Mouse (Mus musculus) heart, embryonic 16.5 days (tissue): Measurements from ENCODE around the gene Vmn1r220. TPM values are rescaled to one million over a fixed set of nuclear protein-coding genes. Genes with fewer than 3 reads are reported as not detected.
"Not testable (repeated sequence)": the region's sequence is repeated elsewhere in the genome, so short reads cannot be mapped to it uniquely, and the experiment has no call there.

Source experiments
- ATAC-seq: fragments of 200-750 bp; cut with Nextera tagmentation; replicated peaks from 2 replicates; pipeline ENCODE4 v1.8.0; 2017; ENCODE audit warnings: moderate number of reproducible peaks; ENCODE audit not compliant: insufficient read depth, low FRiP score; ENCODE audit errors: extremely low read depth
- H3K27ac ChIP-seq: fragments of 300-500 bp; sonication (generic); 2 replicates; pipeline ENCODE4 v1.5.1; 2014; ENCODE audit warnings: mild to moderate bottlenecking, low read length, control low read depth, moderate library complexity
- H3K27me3 ChIP-seq: fragments of 300-500 bp; sonication (generic); 2 replicates; pipeline ENCODE4 v1.6.1; 2014; ENCODE audit warnings: low read length, mixed read lengths; ENCODE audit not compliant: control insufficient read depth, insufficient read depth
- H3K36me3 ChIP-seq: fragments of 300-500 bp; sonication (generic); 2 replicates; pipeline ENCODE4 v1.6.1; 2014; ENCODE audit not compliant: control insufficient read depth, insufficient read depth
- H3K4me1 ChIP-seq: fragments of 300-500 bp; sonication (generic); 2 replicates; pipeline ENCODE4 v1.6.1; 2014; ENCODE audit warnings: low read length, mixed read lengths; ENCODE audit not compliant: control insufficient read depth, insufficient read depth
- H3K4me2 ChIP-seq: fragments of 300-500 bp; sonication (generic); 2 replicates; pipeline ENCODE4 v1.6.1; 2014; ENCODE audit warnings: low read depth, mild to moderate bottlenecking, control low read depth, low read length
- H3K4me3 ChIP-seq: fragments of 300-500 bp; sonication (generic); 2 replicates; pipeline ENCODE4 v1.5.1; 2014; ENCODE audit warnings: mild to moderate bottlenecking, control low read depth, low read length
- H3K9ac ChIP-seq: fragments of 300-500 bp; sonication (generic); 2 replicates; pipeline ENCODE4 v1.6.1; 2014; ENCODE audit warnings: low read length, control low read depth
- H3K9me3 ChIP-seq: fragments of 300-500 bp; sonication (generic); replicated peaks from 2 replicates; pipeline ENCODE4 v1.6.1; 2016; ENCODE audit warnings: low read length; ENCODE audit not compliant: control insufficient read depth
- WGBS: fragments of 180-500 bp; shearing (Covaris S2); extraction: QIAGEN DNeasy Blood & Tissue Kit; methylation state at CpG from one replicate; pipeline ENCODE4 v1.1.7; 2014; 5-methylcytosine and 5-hydroxymethylcytosine counted together
- polyA plus RNA-seq: library from polyadenylated mRNA; unstranded; fragments of >200 nt; fragmentation: Nextera tagmentation; extraction: Ambion mirVana; gene quantifications from 2 replicates; pipeline ENCODE4 v1.2.1, GENCODE M21; 2015

Gene Vmn1r220
- polyA plus RNA-seq: not detected in 2 replicates

DNA sequence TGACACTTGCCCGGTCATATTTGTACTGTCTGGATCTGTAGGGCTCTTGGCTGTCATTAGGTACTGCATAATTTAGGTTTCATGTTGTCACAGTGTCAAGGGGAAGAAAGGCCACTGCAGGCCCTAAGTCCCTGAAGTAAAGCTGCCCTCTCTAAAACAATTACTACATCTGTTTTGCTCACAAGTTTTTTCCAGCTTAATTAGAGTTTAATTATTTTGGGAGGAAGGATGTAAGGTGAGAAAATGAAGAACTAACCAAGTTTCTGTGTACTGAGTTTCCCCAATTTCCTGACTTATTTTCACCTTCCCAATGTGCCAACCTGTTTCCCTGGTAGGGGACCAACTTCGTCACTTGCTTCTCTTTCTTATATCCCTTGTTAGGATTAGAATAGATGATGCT lies at the start of gene Vmn1r220:
Gene Vmn1r220 (minus strand): TSS at position 101 of the 400 bp plus-strand sequence.
- H3K27me3 ChIP-seq: no peaks in the 10 kb centered on the region
- no peak within 1 kb of the TSS for H3K9ac ChIP-seq
- no peak within 1 kb of the TSS for H3K27ac ChIP-seq
- no peaks in the 10 kb centered on the region for H3K9me3 ChIP-seq
- no peak within 1 kb of the TSS for H3K4me2 ChIP-seq
- H3K4me3 ChIP-seq: no peak within 1 kb of the TSS
- no peaks in the 10 kb centered on the region for H3K36me3 ChIP-seq
- 80% methylated on average over 2 of the region's 2 CpGs for WGBS
- ATAC-seq: no peak
- H3K4me1 ChIP-seq: no peaks in the 10 kb centered on the region

DNA sequence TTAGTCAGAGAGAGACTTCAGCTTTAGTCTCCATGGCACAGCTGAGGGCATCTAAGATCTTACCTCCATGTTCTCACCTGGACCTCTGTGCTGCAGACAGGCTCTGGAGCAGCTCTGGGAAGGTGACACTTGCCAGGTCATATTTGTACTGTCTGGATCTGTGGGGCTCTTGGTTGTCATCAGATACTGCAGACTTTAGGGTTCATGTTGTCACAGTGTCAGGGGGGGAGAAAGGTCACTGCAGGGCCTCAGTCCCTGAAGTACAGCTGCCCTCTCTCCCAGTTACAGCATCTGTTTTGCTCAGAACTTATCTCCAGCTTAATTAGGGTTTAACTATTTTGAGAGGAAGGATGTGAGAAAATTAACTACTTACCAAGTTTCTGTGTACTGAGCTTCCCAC lies 48.1 kb upstream of the Vmn1r220 start, which contains the start of gene Vmn1r222:
Gene Vmn1r222 (minus strand): TSS at position 101 of the 400 bp plus-strand sequence.
- not testable (repeated sequence) for H3K4me2 ChIP-seq, H3K9ac ChIP-seq, H3K4me3 ChIP-seq, ATAC-seq, H3K9me3 ChIP-seq, H3K27me3 ChIP-seq, H3K4me1 ChIP-seq, H3K27ac ChIP-seq, H3K36me3 ChIP-seq

DNA sequence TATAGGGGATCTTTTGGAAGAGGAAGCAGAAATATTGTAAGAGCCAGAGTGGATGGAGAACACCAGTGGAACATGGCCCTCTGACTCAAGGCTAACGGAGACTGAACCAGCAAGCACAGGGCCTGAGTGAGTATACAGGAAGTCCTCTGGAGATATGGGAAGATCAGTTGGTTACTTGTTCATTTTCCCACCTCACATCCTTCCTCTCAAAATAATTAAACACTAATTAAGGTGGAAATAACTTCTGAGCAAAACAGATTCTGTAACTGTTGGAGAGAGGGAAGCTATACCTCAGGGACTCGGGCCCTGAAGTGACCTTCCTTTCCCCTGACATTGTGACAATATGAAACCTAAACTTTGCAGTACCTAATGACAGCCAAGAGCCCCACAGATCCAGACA lies 26.1 kb upstream of the Vmn1r220 start, which contains the start of gene Vmn1r221:
Gene Vmn1r221 (plus strand): TSS at position 301 of the 400 bp plus-strand sequence.
- H3K9ac ChIP-seq, H3K4me1 ChIP-seq, H3K9me3 ChIP-seq, H3K36me3 ChIP-seq, H3K4me3 ChIP-seq, H3K4me2 ChIP-seq, ATAC-seq, H3K27me3 ChIP-seq, H3K27ac ChIP-seq: not testable (repeated sequence)
- 79% methylated on average over 2 of the region's 2 CpGs for WGBS

DNA sequence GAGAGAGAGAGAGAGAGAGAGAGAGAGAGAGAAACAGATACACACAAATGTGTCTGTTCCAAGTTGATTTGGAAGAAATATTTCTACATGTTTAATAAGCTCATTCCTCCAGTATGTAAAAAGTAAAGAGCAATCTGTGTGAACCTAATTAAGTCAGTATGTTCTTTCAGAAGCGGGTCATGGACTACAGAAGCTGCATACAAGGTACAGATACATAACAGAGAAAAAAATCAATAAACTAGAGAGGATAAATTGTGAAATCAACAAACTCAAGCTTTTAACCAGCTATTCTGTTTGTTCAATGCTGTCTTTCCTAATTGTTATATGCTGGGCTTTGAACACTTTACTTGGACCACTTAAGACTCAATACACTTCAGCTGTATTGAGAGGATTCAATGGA lies 16.1 kb upstream of the Vmn1r220 start:
- not testable (repeated sequence) for H3K27ac ChIP-seq, H3K27me3 ChIP-seq, H3K4me2 ChIP-seq, H3K36me3 ChIP-seq, H3K4me1 ChIP-seq, ATAC-seq, H3K4me3 ChIP-seq, H3K9ac ChIP-seq, H3K9me3 ChIP-seq
- WGBS: 76% methylated on average over 1 of the region's 1 CpGs

DNA sequence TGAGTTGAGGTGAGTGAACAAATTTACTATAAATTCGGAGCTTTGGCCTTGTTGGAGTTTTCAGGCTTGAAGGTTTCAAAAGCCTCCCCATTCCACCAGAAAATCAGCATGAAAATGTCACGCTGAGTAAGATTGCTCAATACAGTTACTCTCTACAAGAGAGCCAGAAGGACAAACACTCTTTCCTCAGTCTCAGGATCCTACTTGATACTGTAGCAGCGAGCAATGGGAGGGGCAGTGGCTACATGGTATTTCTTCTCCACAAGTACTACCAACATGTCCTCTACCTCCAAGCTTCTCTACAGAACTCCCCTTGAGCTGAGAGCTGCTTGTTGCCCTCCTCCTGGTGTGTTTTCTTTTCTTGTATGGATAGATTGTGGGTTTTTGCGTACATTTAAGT lies 21.3 kb downstream of the Vmn1r220 start:
- H3K9me3 ChIP-seq, H3K9ac ChIP-seq, H3K27me3 ChIP-seq, H3K36me3 ChIP-seq, H3K4me3 ChIP-seq, ATAC-seq, H3K27ac ChIP-seq, H3K4me1 ChIP-seq, H3K4me2 ChIP-seq: not testable (repeated sequence)
- 78% methylated on average over 4 of the region's 4 CpGs for WGBS

DNA sequence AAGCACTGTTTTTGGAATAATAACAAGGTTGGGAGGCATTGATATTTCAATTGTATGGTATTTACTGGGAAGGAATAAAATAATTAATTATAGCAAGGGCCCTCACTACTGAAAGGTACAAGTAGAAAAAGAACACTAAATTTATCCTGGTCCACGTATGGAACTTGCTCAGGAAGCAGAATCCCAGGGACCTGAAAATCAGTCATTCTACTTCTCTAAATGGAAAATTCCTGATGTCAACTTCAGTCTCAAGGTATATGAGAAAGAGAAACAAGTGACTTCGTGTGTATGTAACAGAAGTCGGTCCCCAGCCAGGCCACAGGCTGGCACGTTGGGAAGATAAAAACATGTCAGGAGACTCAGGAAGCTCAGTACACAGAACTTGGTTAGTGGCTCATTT lies 28.8 kb downstream of the Vmn1r220 start, which contains the start of gene Vmn1r219:
Gene Vmn1r219 (plus strand): TSS at position 301 of the 400 bp plus-strand sequence.
- Histone ChIP-seq H3K4me1 (peaks cover 4% of the 10 kb centered on the region), H3K36me3 (no peaks in the 10 kb centered on the region), H3K4me3 (no peak within 1 kb of the TSS), H3K4me2 (no peak within 1 kb of the TSS), H3K9me3 (no peaks in the 10 kb centered on the region), H3K27me3 (no peaks in the 10 kb centered on the region), H3K9ac (no peak within 1 kb of the TSS), H3K27ac (no peak within 1 kb of the TSS)
- WGBS: 64% methylated on average over 4 of the region's 4 CpGs
- ATAC-seq: no peak

DNA sequence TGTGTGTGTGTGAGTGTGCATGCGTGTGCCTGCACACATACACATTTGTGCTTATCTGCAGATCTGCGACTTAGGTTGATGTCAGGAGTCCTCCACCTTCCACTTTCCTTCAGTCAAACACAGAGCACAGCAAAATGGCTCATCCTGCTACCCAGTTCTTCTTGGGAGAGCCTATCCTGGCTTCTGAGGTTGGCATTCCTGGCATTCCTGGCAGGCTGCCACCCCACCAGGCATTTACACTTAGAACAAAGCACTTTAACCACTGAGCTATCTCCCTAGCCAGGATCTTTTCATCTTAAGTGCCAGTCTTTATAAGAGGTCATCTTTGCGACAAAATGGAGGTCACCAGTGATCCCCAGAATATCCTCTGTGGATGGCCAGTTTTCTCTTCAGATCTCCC lies 29.9 kb downstream of the Vmn1r220 start:
- H3K36me3 ChIP-seq: no peaks in the 10 kb centered on the region
- no peaks in the 10 kb centered on the region for H3K9me3 ChIP-seq
- no peak overlapping the region for H3K4me3 ChIP-seq
- ATAC-seq: peak; percentile 70
- no peak overlapping the region for H3K27ac ChIP-seq
- H3K27me3 ChIP-seq: no peaks in the 10 kb centered on the region
- 45% methylated on average over 3 of the region's 3 CpGs for WGBS
- H3K4me1 ChIP-seq: peaks cover 4% of the 10 kb centered on the region
- no peak overlapping the region for H3K9ac ChIP-seq
- no peak overlapping the region for H3K4me2 ChIP-seq

DNA sequence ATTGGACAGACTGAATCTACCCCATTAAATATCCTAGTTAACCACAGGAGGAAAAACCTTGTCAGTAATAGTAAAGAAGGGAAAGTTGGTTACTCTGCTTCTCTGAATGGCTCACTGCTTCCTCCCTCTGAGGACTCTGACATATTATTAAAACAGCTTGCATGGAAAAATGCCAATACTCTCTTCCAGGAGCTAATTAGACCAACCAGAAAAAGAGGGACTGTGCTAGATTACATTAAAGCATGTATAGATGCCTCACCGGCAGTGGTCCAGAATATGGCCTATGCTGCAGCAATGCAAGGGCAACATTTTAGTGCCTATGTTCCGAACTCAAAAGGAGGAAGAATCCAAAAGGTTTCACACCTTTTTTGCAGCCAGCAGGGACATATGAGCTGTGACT lies 48.9 kb downstream of the Vmn1r220 start:
- H3K36me3 ChIP-seq: no peaks in the 10 kb centered on the region
- H3K4me3 ChIP-seq: no peak overlapping the region
- no peaks in the 10 kb centered on the region for H3K27me3 ChIP-seq
- H3K9ac ChIP-seq: no peak overlapping the region
- H3K4me1 ChIP-seq: no peaks in the 10 kb centered on the region
- H3K27ac ChIP-seq: no peak overlapping the region
- H3K4me2 ChIP-seq: no peak overlapping the region
- no peak for ATAC-seq
- no peaks in the 10 kb centered on the region for H3K9me3 ChIP-seq
- 73% methylated on average over 2 of the region's 2 CpGs for WGBS

DNA sequence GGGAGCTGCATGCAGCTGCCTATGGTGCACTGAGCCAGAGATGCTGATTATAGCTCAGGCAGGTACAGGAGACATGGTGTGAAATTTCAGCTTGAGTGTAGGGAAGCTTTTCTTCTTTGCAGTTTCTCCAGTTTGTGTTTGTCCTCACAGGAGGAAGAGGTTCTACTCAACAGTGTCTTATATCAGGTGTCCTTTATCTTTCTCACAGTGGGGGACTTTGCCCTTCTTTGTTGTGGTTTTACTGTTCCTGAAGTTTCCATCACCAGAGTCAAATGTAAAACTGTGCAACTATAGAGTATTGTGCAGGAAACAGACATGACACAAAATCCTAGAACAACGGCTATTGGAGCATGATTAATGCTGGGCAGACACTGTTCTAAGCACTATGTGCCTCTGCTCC lies 54.3 kb downstream of the Vmn1r220 start:
- H3K4me2 ChIP-seq: no peak overlapping the region
- H3K27me3 ChIP-seq: no peaks in the 10 kb centered on the region
- H3K27ac ChIP-seq: no peak overlapping the region
- ATAC-seq: no peak
- 77% methylated on average over 1 of the region's 1 CpGs for WGBS
- H3K36me3 ChIP-seq: no peaks in the 10 kb centered on the region
- H3K9me3 ChIP-seq: no peaks in the 10 kb centered on the region
- H3K4me3 ChIP-seq: no peak overlapping the region
- no peak overlapping the region for H3K9ac ChIP-seq
- H3K4me1 ChIP-seq: no peaks in the 10 kb centered on the region
